Mouse (Mus musculus) adrenal gland, adult 18-20 months (tissue): Measurements from ENCODE around the gene 2610318N02Rik. TPM values are rescaled to one million over a fixed set of nuclear protein-coding genes. Genes with fewer than 3 reads are reported as not detected.
"Not testable (repeated sequence)": the region's sequence is repeated elsewhere in the genome, so short reads cannot be mapped to it uniquely, and the experiment has no call there.

Experiments
- DNase-seq, 2 experiments: peaks; one replicate each; pipeline ENCODE4 v3.0.0; 2021 to 2022; ENCODE audit warnings: low spot score in 2 of 2
- long read RNA-seq, 2 experiments: library from polyadenylated mRNA; stranded (forward); transcript quantifications; one replicate each; pipeline ENCODE4 v2.0.0; 2021
- total RNA-seq, 2 experiments: library from RNA; stranded (reverse); gene quantifications; 1 replicate in 1 of 2; 2 replicates in 1 of 2; pipeline ENCODE4 v1.2.3; 2021

The 2610318N02Rik gene
- total RNA-seq: under 1 TPM in 1 of 2 experiments, not detected in 1; 0.70 TPM
- long read RNA-seq, experiment 1: 0 reads
- long read RNA-seq, experiment 2, partial matches to known transcripts: 0 of 1 reads
- long read RNA-seq, experiment 2, other reads (novel, unspliced or antisense): 0 of 1 reads

DNA sequence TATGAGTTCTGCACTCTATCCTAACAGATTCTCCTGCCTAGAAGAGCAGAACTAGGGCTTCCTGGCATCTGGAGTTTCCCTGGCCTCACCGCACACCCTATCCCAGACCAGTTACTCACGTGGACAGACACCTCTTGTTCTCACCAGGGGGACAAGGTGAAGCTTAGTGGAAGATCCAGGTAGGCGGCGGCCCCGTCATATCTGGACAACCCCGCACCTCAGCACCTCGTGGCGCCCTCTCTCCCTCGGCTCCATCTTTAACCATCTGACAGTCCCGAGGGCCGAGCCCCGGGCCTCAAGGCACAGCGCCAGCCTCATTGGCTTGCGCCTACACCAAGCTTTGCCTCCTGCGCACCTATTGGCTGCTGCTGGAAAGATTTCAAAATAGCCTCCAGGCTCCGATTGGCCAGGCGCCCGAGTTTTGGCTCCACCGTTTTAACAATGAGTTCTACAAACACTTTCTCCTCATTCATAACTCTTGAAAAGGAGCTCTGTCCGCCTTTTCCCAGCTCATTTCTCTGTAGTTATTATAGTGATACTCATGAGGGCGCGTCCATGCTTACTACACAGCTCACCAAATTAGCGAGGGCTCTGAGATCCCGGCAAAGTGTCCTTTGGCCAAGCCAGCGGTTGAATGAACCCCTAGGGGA is at the start of gene 2610318N02Rik:
2610318N02Rik (minus strand) TSS at position 297 of the 650 bp plus-strand sequence.
- peak; percentile 62 to 67 for DNase-seq

DNA sequence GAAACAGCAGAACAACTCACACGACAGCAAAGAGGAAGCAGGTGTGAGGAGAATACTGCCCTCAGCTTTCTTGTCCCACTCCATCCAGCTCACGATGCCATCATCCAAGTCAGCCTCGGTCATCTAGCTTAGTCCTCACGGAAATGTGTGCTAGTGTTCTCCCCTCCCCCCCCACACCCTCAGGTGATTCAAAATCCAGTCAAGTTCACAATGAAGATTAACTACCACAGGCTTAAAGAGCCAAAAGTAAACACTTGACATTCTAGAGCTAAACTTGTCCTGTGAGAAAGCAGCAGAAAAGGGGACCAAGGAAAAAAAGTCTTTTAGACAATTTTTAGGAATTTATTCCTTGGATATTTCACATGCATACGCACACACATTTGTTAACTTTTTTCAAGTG is 43.1 kb upstream of the 2610318N02Rik start:
- no peak for DNase-seq

DNA sequence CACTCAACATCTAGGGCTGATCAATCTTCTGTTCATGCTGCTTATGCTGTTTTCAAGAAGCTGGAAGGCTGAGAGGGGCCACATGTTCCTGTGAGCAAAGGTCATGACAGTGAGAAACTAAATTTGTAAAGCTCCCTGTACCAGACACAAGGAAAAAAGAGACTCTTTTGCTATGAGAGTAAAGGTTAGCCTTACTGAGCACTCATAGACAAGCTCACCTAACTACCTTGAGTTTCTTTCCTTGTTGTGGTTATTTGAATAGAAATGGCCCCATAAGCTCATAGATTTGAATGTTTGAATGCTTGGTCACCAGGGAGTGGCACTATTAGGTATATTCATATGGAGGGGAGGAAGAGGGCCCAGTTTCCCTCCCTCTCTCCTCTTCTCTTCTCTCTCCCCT is 42.2 kb upstream of the 2610318N02Rik start:
- no peak for DNase-seq

DNA sequence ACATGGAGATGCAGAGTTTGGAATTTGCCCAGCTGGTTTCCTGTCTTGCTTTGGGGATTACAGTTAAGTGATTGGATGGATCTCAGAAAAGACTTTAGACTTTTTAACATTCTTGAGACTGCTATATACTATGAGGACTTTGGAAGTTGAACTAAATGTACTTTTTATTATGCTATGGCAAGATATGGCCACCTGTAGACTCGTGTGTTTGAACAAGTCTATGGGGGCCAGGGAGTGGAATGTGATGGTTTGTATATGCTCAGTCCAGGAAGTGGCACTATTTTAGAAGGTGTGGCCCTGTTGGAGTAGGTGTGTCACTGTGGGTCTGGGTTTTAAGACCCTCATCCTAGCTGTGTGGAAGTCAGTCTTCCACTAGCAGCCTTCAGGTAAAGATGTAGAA is 40.5 kb upstream of the 2610318N02Rik start:
- DNase-seq: not testable (repeated sequence)

DNA sequence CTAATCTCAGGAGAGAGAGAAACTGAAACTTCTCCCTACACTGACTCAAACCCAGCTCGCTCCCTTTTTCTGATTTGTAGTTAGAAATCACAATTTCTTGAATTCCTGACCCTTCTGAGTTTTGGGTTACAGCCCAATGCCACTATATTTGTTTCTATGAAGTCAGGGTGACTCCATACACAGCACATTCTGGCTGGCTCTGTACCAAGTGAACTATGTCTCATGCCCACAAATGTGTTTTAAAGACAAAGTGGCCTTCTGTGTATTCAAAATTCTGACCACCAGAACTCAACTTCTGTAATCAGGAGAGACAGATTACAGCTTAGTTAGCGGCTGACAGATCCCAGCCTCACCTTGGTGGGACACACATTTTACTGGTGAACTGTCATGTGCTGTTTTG is 29.4 kb upstream of the 2610318N02Rik start:
- peak in 1 of 2 experiments; percentile 22 for DNase-seq

DNA sequence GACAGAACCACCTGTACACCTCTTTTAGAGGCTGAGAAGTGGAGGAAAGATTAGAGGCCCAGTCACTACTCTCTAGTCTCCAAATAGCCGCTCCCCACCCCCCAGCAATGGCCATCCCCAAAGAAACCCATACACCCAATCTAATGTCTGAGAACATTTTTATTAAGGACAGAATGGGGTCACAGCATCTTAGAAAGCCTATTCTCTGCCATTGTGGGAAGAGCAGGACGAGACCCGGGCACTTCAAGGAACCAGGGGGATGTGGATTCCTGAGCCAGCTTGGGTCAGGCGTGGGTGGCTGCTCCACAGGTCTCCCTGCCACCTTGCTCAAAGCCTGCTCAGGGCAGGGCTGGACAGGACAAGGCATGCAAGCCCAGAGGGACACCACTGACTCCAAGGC is 26.9 kb upstream of the 2610318N02Rik start:
- DNase-seq: no peak

DNA sequence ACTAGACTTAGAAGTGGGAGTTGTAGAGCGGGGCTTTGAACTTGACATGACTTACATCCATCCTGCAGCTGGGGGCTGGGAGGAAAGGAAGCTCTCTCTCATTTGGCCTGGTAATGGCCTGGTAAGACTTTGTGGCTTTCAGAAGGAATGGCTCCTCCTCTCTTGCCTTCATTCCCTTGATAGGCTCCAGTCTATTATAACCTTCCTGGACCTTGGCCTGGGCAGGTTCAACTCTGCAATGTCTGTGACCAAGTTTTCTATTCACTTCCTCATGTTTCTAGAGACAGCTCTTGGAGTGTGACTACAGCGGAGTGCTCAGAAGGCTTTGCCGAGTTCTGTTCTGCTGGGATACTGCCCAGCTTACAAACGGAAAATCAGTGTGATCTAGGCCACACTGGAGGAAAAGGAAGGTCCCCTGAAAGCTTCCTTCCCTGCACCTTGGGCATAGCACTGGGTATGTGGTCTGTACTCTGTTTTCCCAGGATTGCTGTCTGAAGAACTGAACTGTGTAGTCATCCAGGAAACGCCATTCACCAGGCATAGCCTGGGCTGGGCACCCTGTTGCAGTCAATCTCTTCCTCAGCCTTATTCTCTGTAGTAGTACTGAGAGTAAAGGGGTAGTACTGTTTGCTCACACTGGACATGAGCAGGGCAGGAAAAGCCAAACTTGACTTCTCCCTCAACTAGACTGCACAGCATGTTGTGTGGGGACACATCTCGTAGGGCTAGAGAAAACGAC is 25.7 kb upstream of the 2610318N02Rik start:
- DNase-seq: no peak

DNA sequence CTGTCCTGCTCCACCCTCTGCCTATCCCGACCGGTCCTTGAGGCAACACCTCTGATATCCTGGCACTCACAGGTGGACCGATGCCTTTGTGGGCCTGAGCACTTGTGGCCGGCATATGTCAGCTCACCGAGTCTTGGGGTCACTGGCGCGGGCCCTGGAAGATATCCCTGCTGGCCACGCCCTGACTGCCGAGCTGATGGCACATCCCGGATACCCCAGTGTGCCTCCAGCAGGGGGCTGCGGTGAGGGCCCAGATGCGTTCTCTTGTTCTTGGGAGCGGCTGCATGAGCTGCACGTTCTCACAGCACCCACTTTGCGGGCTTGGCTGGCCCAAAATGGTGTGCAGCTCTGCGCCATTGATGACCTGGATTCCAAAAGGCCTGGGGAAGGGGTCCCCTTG is 23.1 kb upstream of the 2610318N02Rik start:
- no peak for DNase-seq

DNA sequence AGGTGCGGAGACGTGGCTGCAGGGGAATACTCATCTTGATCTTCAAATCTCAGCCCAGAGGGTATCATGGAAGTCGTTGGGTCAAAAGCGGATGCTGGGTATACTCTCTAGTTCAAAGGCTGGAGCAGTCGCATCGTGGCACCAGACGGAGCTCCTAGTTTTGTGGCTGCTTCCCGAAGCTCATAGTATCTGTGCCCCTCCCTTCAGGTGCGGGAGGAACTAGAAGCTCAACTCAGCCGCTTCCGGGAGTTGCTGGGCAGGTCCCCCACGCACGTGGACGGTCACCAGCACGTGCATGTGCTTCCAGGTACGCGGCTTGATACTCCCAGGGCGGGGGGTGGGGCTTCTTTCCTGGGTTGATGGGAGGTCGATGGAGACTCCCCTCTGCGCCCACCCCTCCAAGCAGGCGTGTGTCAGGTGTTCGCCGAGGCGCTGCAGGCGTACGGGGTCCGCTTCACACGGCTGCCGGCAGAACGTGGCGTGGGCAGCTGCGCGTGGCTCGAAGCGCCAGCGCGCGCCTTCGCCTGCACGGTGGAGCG is 22.5 kb upstream of the 2610318N02Rik start:
- no peak for DNase-seq

DNA sequence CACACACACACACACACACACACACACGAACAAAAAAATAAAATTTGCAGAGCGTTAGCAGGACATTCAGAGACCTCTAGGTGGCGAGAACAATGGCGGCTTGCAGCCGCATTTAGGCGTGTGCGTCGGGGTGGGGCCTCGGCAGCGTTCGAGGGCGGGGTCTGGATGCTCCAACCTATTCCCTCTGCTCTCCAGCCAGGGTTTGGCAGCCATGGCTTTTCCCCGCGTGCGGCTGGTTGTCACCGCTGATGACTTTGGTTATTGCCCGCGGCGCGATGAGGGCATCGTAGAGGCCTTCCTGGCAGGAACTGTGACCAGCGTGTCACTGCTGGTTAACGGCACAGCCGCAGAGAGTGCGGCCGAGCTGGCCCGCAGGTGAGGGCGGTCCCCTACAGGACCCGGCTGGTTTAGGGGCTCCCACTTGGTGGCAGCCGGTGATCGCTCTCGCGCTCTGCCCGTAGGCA is 21.8 kb upstream of the 2610318N02Rik start, which contains the start of gene Ccdc116:
Ccdc116 (minus strand) TSS at position 458 of the 464 bp plus-strand sequence.
- DNase-seq: peak; percentile 66 to 75

DNA sequence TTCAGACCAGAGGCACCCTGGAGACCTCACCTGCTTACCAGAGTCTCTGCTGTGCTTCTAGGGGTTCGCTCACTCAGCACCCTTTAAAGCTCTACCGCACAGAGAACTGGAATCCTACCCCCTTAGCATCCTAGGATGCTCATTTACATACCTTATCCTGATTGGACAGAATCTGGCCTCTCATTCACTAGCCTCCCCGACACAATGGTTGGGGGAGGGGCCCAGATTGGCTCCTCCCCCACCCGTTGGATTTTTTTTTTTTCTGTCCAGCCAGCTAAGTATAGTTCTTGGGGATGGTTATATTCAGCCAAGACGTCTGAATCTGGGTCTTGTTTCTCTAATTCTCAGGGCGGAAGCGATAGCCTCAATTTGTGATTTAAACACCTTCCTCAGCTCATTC is 19.4 kb upstream of the 2610318N02Rik start, which contains the start of gene Ydjc:
Ydjc (plus strand) TSS at position 283 of the 400 bp plus-strand sequence.
- no peak for DNase-seq

DNA sequence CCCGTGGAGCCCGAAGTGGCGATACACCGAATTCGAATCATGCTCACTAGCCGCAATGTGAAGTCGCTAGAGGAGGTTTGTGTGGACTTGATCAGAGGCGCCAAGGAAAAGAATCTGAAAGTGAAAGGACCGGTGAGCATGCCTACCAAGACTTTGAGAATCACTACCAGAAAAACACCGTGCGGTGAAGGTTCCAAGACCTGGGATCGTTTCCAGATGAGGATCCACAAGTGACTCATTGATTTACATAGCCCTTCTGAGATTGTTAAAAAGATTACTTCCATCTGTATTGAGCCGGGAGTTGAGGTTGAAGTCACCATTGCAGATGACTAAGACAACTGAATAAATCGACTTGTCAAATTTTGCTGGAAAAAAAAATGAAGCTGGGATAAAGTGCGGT is 12.4 kb upstream of the 2610318N02Rik start:
- DNase-seq: no peak

DNA sequence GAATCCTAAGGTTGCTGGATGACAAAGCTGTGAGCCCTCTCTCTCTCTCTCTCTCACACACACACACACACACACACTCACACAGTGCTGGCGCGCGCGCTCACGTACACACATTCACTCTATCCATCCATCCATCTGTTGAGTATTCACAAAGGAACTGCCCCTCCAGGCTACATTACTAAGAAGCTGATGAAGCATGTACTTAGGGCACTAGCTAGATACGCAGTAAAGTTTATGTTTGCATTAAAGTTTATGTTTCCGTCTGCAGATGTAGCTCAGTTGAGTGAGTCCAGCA is 7.9 kb upstream of the 2610318N02Rik start:
- DNase-seq: no peak

DNA sequence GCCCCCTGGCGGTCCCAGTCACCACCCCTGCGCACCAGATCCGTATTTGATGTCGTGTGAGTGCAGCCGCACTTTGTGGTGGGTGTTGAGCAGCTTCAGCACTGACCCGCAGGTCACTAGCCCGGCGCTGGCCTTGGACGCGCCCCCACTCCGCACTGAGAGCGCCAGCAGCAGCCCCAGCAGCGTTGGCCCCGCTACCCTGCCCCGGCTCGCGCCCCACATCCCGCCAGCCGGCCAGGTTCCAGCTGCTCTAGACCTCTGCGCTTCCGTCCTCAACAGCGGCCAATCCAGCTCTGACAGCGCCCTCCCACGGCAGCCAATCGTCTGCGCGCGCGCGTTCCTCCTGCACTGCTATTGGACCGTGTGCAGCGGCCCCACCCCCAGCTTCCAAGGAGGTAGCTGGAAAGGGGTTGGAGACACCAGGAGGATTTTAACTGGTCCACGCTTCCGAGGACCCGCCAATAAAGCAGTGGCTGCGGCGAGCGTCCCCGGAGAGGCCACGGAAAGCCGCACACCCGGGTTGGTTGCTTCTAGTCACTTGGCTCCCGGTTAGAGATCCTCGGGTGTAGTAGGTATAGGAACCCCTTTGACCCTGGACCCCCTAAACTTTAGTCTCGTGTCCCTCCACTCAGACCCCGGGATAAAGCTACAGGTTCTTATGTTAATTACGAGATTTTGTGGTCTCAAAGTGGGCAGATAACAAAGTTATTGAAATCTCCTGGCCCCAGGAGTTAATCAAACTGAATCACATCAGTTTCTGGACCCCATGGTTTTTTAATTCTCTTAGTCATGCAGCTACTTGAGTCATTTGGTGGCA is 7.3 kb upstream of the 2610318N02Rik start, which contains the start of gene Sdf2l1:
Sdf2l1 (minus strand) TSS at position 295 of the 817 bp plus-strand sequence.
- DNase-seq: peak; percentile 94 to 95

DNA sequence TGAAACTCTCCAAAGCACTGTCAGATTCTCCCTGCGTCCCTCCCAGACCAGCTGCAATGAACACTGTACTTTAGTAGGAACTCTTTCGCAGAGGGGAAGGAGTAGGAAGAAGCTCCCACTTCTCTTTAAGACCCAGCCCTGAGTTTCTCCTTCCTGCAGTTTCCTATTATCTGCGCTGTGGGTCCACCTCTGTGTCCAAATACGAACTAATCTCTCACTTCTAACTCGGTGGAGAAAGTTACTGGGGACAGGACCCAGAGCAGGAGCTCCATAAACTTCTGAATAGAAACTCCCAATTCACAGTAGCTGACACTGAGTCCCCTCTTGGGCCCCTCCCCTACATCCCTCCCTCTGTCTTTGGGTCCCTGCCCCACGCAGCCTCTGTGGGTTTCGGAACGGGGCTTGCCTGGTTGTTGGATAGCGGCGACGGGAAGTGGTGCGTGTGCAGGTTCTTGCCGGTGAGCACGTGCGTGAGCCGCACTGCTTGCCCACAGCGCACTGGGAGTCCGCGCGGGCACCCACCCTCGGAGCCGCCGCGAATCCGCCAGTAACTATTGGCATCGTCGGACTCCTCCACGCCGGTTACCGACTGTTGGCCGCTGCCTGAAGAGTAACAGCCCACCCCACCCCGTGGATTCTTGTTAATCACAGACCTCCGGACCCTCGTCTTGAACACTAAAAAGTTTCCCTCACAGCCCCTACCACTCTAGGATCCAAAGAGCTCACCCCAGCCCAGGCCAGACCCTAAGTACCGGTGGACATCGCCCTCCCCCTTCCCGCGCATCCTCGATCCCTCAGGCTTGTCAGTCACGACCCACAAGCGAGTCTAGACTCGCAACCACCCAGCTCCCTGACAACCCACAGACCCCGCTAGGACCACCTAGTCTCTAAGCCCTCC is 6.5 kb upstream of the 2610318N02Rik start:
- peak in 1 of 2 experiments; percentile 32 for DNase-seq

DNA sequence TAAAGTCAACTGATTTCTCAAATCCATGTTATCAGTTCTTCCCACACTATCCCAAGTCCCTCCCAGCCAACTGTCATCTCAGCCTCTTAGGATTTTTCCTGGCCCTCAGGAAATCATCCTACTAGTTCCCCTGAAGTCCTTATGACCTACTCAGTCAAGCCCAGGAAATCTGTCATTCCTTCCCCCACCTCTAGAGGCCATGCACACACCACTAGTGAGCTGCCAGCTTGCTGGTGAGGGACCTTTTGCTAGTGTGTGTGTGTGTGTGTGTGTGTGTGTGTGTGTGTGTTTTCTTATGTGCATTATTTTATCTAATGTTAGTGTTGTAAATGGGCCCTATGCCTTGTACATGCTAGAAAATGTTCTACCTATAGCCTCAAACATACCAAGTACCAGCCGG is 2.3 kb upstream of the 2610318N02Rik start:
- DNase-seq: no peak

DNA sequence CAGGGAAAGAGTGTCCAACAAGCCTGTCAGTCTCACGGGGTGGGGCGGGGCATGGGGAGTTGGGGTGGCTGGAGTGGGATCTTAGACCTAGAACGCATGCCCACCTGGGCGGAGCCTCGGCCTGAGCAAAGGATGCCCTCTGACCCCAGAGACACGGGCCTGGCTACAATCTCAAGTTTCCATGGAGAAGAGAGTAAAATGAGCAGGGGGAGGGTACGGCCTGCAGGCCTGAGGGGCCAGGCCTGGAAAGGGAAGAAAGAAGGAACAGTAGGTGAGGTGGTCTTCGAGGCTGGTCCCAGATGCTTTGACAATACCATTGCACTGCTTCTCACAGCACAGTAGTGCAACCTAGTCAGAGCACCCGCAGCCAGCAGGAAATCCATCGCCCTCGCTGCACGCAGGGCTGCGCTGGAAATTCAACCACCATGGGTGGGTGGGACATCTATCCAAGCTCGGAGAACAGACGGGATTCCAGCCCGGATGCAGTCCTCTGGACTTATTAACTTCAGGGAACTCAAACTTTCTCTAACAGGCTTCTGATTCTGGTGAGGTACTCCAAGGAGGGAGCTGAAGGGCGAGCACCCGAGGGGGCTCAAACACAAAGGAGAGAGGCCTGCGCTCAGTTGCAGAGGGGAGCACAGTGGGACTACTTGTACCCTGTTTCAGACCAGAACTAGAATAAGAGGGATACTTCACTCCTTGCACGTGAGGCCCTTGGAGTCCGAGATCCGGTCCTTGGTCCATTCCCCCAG is 672 bp downstream of the 2610318N02Rik start:
- DNase-seq: no peak

DNA sequence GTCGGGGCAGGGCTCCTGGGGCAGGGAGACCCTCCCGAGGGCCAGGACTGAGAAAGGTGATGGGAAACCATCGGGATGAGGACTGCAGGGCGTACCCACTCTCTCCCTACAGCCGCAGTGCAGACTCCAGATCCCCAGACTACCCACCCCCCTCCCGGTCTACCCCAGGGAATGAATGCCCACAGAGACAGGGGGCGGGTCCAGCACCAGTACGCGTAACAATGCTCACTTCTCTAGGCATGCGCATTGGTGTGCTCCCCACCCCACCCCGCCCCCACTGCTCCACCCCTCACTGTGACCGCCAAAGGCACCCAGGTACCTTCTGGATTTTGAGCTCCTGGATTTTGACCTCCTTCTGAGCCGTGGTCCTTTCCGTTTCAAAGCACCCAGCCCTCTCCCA is 3.4 kb downstream of the 2610318N02Rik start:
- no peak for DNase-seq

DNA sequence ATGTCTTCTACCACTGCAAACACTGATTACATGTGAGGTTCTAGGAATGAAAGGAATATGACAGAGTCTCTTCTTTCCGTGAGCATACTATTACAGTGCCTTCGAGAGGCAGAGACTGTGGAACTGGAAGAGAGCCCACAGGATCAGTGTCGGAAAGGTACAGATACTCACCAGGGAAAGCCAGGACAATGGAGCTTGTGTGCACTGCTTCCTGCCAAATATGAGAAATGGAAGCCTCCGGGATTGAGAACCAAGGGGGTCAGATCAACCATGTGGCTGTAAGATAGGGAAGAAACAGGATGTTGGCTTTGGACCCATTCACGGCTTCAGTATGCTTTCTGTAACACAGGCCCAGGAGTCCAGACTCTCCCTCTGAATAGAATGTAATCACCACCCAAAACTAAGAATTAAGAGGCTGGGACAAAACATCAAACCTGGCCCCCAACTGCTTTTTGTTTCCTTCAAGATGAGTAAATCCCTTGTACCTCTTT is 7.6 kb downstream of the 2610318N02Rik start:
- no peak for DNase-seq
